Mouse (Mus musculus) intestine, postnatal 0 days (tissue): Measurements from ENCODE around the gene Cotl1. TPM values are rescaled to one million over a fixed set of nuclear protein-coding genes. Genes with fewer than 3 reads are reported as not detected.

Experiments used
- ATAC-seq: fragments of 200-750 bp; cut with Nextera tagmentation; 2 replicates; pipeline ENCODE4 v1.8.0; 2017; ENCODE audit warnings: mild to moderate bottlenecking, moderate TSS enrichment, moderate library complexity
- H3K27ac ChIP-seq: fragments of 300-500 bp; sonication (generic); 2 replicates; pipeline ENCODE4 v1.5.1; 2014; ENCODE audit warnings: mild to moderate bottlenecking, low read depth, low read length, moderate library complexity
- H3K27me3 ChIP-seq: fragments of 300-500 bp; sonication (generic); replicated peaks from 2 replicates; pipeline ENCODE4 v1.6.1; 2014; ENCODE audit warnings: low read length, mixed read lengths; ENCODE audit not compliant: control insufficient read depth, insufficient read depth
- H3K36me3 ChIP-seq: fragments of 300-500 bp; sonication (generic); 2 replicates; pipeline ENCODE4 v1.6.1; 2014; ENCODE audit warnings: mild to moderate bottlenecking, moderate library complexity; ENCODE audit not compliant: control insufficient read depth, insufficient read depth
- H3K4me1 ChIP-seq: fragments of 300-500 bp; sonication (generic); replicated peaks from 2 replicates; pipeline ENCODE4 v1.6.1; 2014; ENCODE audit warnings: antibody characterized with exemption, low read length, mixed read lengths; ENCODE audit not compliant: control insufficient read depth, insufficient read depth
- H3K4me2 ChIP-seq: fragments of 300-500 bp; sonication (generic); replicated peaks from 2 replicates; pipeline ENCODE4 v1.6.1; 2014; ENCODE audit warnings: low read depth, mild to moderate bottlenecking, moderate library complexity
- H3K4me3 ChIP-seq: fragments of 300-500 bp; sonication (generic); 2 replicates; pipeline ENCODE4 v1.5.1; 2014; ENCODE audit warnings: low read depth, low read length
- H3K9ac ChIP-seq: fragments of 300-500 bp; sonication (generic); 2 replicates; pipeline ENCODE4 v1.6.1; 2014; ENCODE audit warnings: mild to moderate bottlenecking, low read depth, low read length
- H3K9me3 ChIP-seq: fragments of 300-500 bp; sonication (generic); 2 replicates; pipeline ENCODE4 v1.6.1; 2016; ENCODE audit warnings: mixed run types; ENCODE audit not compliant: control insufficient read depth
- CTCF ChIP-seq: sonication (generic); IDR thresholded peaks from 2 replicates; pipeline ENCODE4 v1.5.1; 2016; ENCODE audit warnings: low read depth, mild to moderate bottlenecking, control low read depth, antibody characterized with exemption, moderate library complexity
- WGBS: fragments of 180-500 bp; shearing (Covaris S2); extraction: QIAGEN DNeasy Blood & Tissue Kit; methylation state at CpG from one replicate; pipeline ENCODE4 v1.1.7; 2014; 5-methylcytosine and 5-hydroxymethylcytosine counted together
- polyA plus RNA-seq: library from polyadenylated mRNA; unstranded; fragments of >200 nt; fragmentation: Nextera tagmentation; extraction: Ambion mirVana; gene quantifications from 2 replicates; pipeline ENCODE4 v1.2.1, GENCODE M21; 2015

Cotl1 gene
- polyA plus RNA-seq, 1 experiment from 2014 or later = 169 TPM

DNA sequence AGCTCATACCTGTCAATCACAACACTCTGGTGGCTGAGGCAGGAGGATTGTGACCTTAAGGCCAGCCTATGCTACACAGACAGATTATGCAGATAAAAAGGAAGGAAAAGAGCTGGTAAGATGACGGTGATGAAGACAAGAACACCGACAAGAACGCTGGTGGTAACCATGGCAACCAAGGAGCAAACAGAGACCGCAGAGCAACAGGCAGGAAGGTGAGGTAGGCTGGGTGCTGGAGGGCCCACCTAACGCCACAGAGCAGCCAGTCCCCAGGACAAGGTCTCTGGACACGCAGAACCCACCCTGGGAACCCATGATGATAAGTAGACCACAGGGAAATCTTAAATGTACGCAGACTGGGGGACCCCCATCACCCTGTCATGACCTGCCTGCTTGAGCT is 9.8 kb downstream of the Cotl1 start:
- Histone ChIP-seq H3K4me3 (no peak overlapping the region), H3K9me3 (no peaks in the 10 kb centered on the region), H3K4me1 (peaks cover 48% of the 10 kb centered on the region), H3K9ac (no peak overlapping the region), H3K27me3 (no peaks in the 10 kb centered on the region), H3K4me2 (0 out of 2 replicates have a peak overlapping the region, but pooled peaks have one; percentile 3), H3K27ac (no peak overlapping the region), H3K36me3 (peaks cover 10% of the 10 kb centered on the region; the same call in 1 of the 2 replicates)
- TF ChIP-seq CTCF = no peak
- ATAC-seq = no peak
- 42% methylated on average over 7 of the region's 7 CpGs for WGBS

DNA sequence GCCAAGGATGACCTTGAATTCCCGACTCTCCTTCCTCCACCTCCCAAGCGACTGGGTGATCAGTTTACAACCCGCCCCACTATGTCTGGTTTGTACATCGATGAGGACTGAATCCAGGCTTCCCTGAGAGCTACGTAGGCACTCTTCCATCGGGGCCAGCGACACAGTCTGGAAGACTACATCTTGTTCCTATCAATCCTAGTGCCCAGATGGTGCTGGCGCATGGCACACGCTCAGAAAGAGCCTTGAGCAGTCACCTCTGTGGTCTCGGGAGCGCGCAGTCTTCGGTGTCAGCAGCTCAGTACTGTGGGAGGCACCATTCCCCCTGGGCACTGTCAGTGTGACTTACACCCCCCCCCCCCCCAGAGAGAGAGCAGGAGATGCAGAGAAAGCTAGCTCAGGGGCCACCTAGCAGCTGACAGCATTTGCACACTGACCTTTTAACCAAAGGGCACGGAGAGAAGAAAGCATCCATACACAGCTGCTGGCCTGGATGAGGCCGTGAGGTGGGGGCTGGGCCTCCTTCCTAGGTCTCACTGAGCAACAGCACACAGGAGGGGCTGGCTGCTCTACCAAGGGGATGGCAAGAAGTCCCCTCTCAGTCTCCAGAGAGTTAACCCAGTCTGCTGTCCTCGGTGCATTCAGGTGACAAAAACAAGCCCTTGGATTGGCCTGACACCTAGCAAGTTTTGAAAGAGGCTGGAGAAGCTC is 10.3 kb downstream of the Cotl1 start:
- no peak overlapping the region for H3K27ac ChIP-seq
- TF ChIP-seq CTCF = no peak
- WGBS = 58% methylated on average over 16 of the region's 16 CpGs
- peaks cover 48% of the 10 kb centered on the region for H3K4me1 ChIP-seq
- ATAC-seq = no peak
- H3K27me3 ChIP-seq = no peaks in the 10 kb centered on the region
- H3K9ac ChIP-seq = no peak overlapping the region
- no peak overlapping the region for H3K4me3 ChIP-seq
- 0 out of 2 replicates have a peak overlapping the region, but pooled peaks have one; percentile 6 for H3K4me2 ChIP-seq
- peaks cover 10% of the 10 kb centered on the region; the same call in 1 of the 2 replicates for H3K36me3 ChIP-seq
- H3K9me3 ChIP-seq = no peaks in the 10 kb centered on the region

DNA sequence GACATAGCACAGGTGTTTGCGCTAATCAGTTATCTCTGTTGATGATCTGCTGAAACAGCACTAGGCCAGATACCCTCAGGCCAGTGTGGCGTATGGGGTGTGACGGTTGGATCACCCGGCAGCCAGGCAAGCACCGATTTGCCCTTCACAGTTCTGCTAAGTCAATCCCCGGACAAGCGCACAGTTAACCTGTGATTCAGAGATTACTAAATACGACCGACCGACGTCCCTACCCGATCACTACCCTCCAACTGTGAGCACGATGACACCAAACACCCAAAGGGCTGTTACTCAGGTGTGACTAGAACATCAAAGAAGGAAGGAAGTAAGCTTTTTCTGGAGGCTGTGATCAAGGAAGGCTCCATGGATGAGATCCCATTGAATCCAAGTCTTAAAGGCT is 10.9 kb downstream of the Cotl1 start:
- peaks cover 48% of the 10 kb centered on the region for H3K4me1 ChIP-seq
- 55% methylated on average over 13 of the region's 13 CpGs for WGBS
- H3K36me3 ChIP-seq = peaks cover 10% of the 10 kb centered on the region; the same call in 1 of the 2 replicates
- H3K9ac ChIP-seq = no peak overlapping the region
- TF ChIP-seq CTCF = no peak
- H3K27ac ChIP-seq = no peak overlapping the region
- no peak for ATAC-seq
- H3K27me3 ChIP-seq = no peaks in the 10 kb centered on the region
- 0 out of 2 replicates have a peak overlapping the region, but pooled peaks have one; percentile 6 for H3K4me2 ChIP-seq
- no peaks in the 10 kb centered on the region for H3K9me3 ChIP-seq
- H3K4me3 ChIP-seq = no peak overlapping the region

DNA sequence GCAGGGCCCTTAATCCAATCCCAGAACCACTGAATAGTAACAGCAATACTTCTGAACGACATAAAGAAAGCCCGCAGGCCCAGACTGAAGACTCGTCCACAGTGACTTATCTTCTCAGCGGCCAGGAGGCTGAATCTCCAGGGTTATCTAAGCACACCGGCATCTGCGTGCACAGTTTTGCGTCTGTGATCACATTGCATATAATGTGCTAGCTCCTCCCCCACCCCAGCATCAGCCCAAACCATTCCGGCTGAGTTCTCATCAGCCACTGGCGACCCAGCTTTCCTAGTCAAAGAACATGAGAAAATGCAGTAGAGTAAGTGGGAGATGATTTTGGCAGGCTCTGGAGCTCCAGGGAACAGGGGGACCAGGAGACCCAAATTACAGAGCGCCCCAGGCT is 11.3 kb downstream of the Cotl1 start:
- Histone ChIP-seq H3K4me2 (no peak overlapping the region), H3K9me3 (no peaks in the 10 kb centered on the region), H3K9ac (no peak overlapping the region), H3K36me3 (peaks cover 10% of the 10 kb centered on the region; the same call in 1 of the 2 replicates), H3K27ac (no peak overlapping the region), H3K27me3 (no peaks in the 10 kb centered on the region), H3K4me3 (no peak overlapping the region), H3K4me1 (peaks cover 44% of the 10 kb centered on the region)
- no peak for ATAC-seq
- TF ChIP-seq CTCF = no peak
- WGBS = 65% methylated on average over 10 of the region's 10 CpGs

DNA sequence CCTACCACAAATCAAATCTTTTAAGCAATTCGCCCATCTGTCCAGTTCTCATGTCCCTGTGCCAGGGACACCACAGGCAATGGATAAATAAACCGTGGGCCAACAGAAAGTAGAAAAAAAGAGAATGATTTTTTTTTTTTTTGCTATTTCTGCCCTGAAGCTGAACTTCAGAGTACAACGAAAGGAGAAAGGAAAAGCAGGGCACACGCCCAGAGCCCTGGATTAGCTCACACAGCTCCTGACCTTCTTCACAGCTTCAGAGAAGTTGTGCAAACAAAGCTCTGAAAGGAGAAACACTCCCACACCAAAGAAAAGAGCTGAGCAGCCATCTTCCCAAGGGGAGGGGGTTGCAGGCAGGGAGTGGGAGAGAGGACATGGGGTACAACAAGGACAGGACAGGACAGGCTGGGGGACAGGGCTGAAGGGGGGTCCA is 12.6 kb downstream of the Cotl1 start:
- Histone ChIP-seq H3K4me1 (peaks cover 40% of the 10 kb centered on the region), H3K4me3 (no peak overlapping the region), H3K27me3 (no peaks in the 10 kb centered on the region), H3K27ac (no peak overlapping the region), H3K9me3 (no peaks in the 10 kb centered on the region), H3K9ac (no peak overlapping the region), H3K36me3 (peaks cover 8% of the 10 kb centered on the region; the same call in 1 of the 2 replicates), H3K4me2 (no peak overlapping the region)
- no peak for TF ChIP-seq CTCF
- no peak for ATAC-seq
- WGBS = 27% methylated on average over 4 of the region's 4 CpGs

DNA sequence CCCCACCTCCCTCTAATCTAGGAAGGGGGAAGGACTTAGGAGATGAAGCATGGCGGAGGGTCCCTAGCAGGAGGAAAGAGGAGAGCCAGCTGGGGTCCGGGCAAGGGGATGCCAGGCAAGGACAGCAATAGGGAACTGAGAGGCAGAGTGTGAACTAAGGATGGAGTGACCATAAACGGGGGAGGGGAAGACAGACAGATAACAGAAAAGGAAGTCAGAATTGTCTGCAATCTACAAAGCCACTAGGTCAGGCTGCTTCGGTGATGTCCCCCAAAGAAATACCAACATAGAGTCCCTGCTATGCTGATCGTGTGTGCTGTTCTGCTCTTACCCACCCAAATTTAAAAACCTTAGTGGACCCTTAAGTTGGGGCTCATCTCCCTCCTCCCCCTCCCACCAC is 13.4 kb downstream of the Cotl1 start:
- Histone ChIP-seq H3K4me1 (peaks cover 32% of the 10 kb centered on the region), H3K36me3 (peaks cover 15% of the 10 kb centered on the region), H3K9me3 (no peaks in the 10 kb centered on the region), H3K4me3 (no peak overlapping the region), H3K4me2 (no peak overlapping the region), H3K27me3 (no peaks in the 10 kb centered on the region), H3K27ac (no peak overlapping the region), H3K9ac (no peak overlapping the region)
- 68% methylated on average over 5 of the region's 5 CpGs for WGBS
- TF ChIP-seq CTCF = no peak
- ATAC-seq = no peak
